Mouse (Mus musculus): ENCODE measurements around the gene Gm14214.

Gene Gm14214

DNA sequence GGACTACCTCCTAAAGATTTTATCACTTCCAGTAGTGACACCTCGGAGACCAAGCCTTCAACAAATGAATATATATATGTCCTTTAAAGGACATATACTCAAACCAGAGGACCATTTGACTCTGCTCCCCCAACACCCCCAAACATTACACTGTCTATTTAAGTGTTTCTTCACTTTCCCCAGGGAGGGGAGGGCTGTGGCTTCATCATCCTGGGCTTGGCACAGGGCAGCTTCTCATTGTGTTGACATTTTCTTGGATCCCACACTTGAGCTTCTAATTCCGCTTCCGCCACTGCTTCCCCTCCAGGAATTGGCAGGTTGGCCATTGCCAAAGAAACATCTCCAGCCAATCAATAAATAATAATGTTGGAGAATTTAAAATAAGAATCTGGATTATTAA is 39.0 kb downstream of the Gm14214 start:
- no peak for DNase-seq (ENCODE audit: low spot score)

GRCm38 (mm10) chr2:154729737-154730136 is 40.1 kb downstream of the Gm14214 start:
- DNase-seq (ENCODE audit: low spot score) = no peak

DNA sequence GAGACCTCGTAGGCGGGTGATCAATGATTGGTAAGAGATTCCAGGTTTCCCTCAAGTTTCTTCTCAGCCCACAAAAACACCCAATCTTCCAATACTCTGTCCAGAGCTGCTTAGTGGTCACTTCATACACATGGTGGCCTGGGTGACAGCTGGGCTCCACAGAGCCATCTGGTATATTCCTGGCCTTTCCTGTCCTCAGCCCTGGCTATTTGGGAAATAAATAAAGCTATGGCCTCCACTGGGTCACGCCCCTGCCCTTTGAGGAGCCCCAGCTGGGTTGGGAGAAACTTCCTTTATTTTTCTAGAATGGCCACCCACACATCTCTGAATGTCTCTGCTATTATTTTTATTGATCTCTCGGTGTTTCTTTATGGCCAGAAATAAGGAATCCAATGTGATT is 46.4 kb downstream of the Gm14214 start:
- DNase-seq (ENCODE audit: low spot score) = no peak

- no peak for DNase-seq (ENCODE audit: low spot score)
Observed at GRCm38 (mm10) chr2:154720315-154720714, 49.5 kb downstream of the Gm14214 start.

Measured in urinary bladder, postnatal 14 days (tissue).